Mouse (Mus musculus) hindbrain, embryonic 11.5 days (tissue): Measurements from ENCODE around the gene Trhr2. TPM values are rescaled to one million over a fixed set of nuclear protein-coding genes. Genes with fewer than 3 reads are reported as not detected.

Experiments
- ATAC-seq: fragments of 200-750 bp; cut with Nextera tagmentation; 2 replicates; pipeline ENCODE4 v1.8.0; 2017; ENCODE audit warnings: mild to moderate bottlenecking, moderate TSS enrichment, moderate library complexity; ENCODE audit not compliant: low FRiP score
- DNase-seq: peaks from one replicate; pipeline ENCODE4 v3.0.0-alpha.2; 2015; ENCODE audit warnings: low spot score
- H3K27ac ChIP-seq: fragments of 300-500 bp; sonication (generic); 2 replicates; pipeline ENCODE4 v1.5.1; 2014; ENCODE audit warnings: mild to moderate bottlenecking, low read depth, low read length
- H3K27me3 ChIP-seq: fragments of 300-500 bp; sonication (generic); 2 replicates; pipeline ENCODE4 v1.6.1; 2014; ENCODE audit warnings: mild to moderate bottlenecking, low read length, moderate library complexity, mixed read lengths; ENCODE audit not compliant: control insufficient read depth, insufficient read depth
- H3K36me3 ChIP-seq: fragments of 300-500 bp; sonication (generic); 2 replicates; pipeline ENCODE4 v1.6.1; 2014; ENCODE audit warnings: mild to moderate bottlenecking, low read length, moderate library complexity, mixed read lengths; ENCODE audit not compliant: control insufficient read depth, insufficient read depth
- H3K4me1 ChIP-seq: fragments of 300-500 bp; sonication (generic); replicated peaks from 2 replicates; pipeline ENCODE4 v1.6.1; 2014; ENCODE audit warnings: low read length, mixed read lengths; ENCODE audit not compliant: control insufficient read depth, insufficient read depth
- H3K4me2 ChIP-seq: fragments of 300-500 bp; sonication (generic); replicated peaks from 2 replicates; pipeline ENCODE4 v1.6.1; 2014; ENCODE audit warnings: mild to moderate bottlenecking, low read depth, low read length
- H3K4me3 ChIP-seq: fragments of 300-500 bp; sonication (generic); 2 replicates; pipeline ENCODE4 v1.5.1; 2014; ENCODE audit warnings: low read depth, low read length
- H3K9ac ChIP-seq: fragments of 300-500 bp; sonication (generic); 2 replicates; pipeline ENCODE4 v1.6.1; 2014; ENCODE audit warnings: low read depth, low read length
- H3K9me3 ChIP-seq: fragments of 300-500 bp; sonication (generic); 2 replicates; pipeline ENCODE4 v1.6.1; 2016; ENCODE audit warnings: low read length; ENCODE audit not compliant: control insufficient read depth
- WGBS: fragments of 180-500 bp; shearing (Covaris S2); extraction: QIAGEN DNeasy Blood & Tissue Kit; methylation state at CpG from one replicate; pipeline ENCODE4 v1.1.7; 2014; 5-methylcytosine and 5-hydroxymethylcytosine counted together
- polyA plus RNA-seq: library from polyadenylated mRNA; unstranded; fragments of >200 nt; fragmentation: Nextera tagmentation; extraction: Ambion mirVana; gene quantifications from 2 replicates; pipeline ENCODE4 v1.2.1, GENCODE M21; 2014

Gene Trhr2
- polyA plus RNA-seq, 1 experiment from 2014 or later, result 0.25 TPM

GRCm38 (mm10) chr8:122312553-122312952 lies 48.0 kb downstream of the Trhr2 start:
- H3K9me3 ChIP-seq, result no peaks in the 10 kb centered on the region
- no peak overlapping the region for H3K9ac ChIP-seq
- DNase-seq, result no peak
- H3K27ac ChIP-seq, result no peak overlapping the region
- no peaks in the 10 kb centered on the region for H3K27me3 ChIP-seq
- H3K36me3 ChIP-seq, result no peaks in the 10 kb centered on the region
- 70% methylated on average over 2 of the region's 2 CpGs for WGBS
- H3K4me1 ChIP-seq, result no peaks in the 10 kb centered on the region
- ATAC-seq, result no peak
- H3K4me2 ChIP-seq, result no peak overlapping the region
- H3K4me3 ChIP-seq, result no peak overlapping the region

GRCm38 (mm10) chr8:122311115-122311514 lies 49.4 kb downstream of the Trhr2 start:
- ATAC-seq, result no peak
- no peak overlapping the region for H3K27ac ChIP-seq
- H3K36me3 ChIP-seq, result no peaks in the 10 kb centered on the region
- H3K9me3 ChIP-seq, result no peaks in the 10 kb centered on the region
- no peak for DNase-seq
- H3K4me1 ChIP-seq, result no peaks in the 10 kb centered on the region; the same call in 1 of the 2 replicates
- no peaks in the 10 kb centered on the region for H3K27me3 ChIP-seq
- no peak overlapping the region for H3K9ac ChIP-seq
- H3K4me3 ChIP-seq, result no peak overlapping the region
- H3K4me2 ChIP-seq, result no peak overlapping the region
- WGBS, result 90% methylated on average over 2 of the region's 2 CpGs

GRCm38 (mm10) chr8:122309272-122309671 lies 51.3 kb downstream of the Trhr2 start:
- no peak for DNase-seq
- no peak overlapping the region for H3K4me3 ChIP-seq
- ATAC-seq, result no peak
- no peaks in the 10 kb centered on the region for H3K36me3 ChIP-seq
- no peak overlapping the region for H3K4me2 ChIP-seq
- H3K27ac ChIP-seq, result no peak overlapping the region
- no peaks in the 10 kb centered on the region for H3K9me3 ChIP-seq
- 88% methylated on average over 12 of the region's 12 CpGs for WGBS
- H3K4me1 ChIP-seq, result no peaks in the 10 kb centered on the region; the same call in 1 of the 2 replicates
- H3K9ac ChIP-seq, result no peak overlapping the region
- H3K27me3 ChIP-seq, result no peaks in the 10 kb centered on the region

- no peaks in the 10 kb centered on the region for H3K27me3 ChIP-seq
- no peak overlapping the region for H3K27ac ChIP-seq
- 80% methylated on average over 8 of the region's 8 CpGs for WGBS
- H3K9me3 ChIP-seq, result no peaks in the 10 kb centered on the region
- no peak overlapping the region for H3K9ac ChIP-seq
- H3K36me3 ChIP-seq, result no peaks in the 10 kb centered on the region
- H3K4me2 ChIP-seq, result no peak overlapping the region
- H3K4me3 ChIP-seq, result no peak overlapping the region
- ATAC-seq (no peak), DNase-seq (no peak)
- no peaks in the 10 kb centered on the region; the same call in 1 of the 2 replicates for H3K4me1 ChIP-seq
These were observed 52.7 kb downstream of the Trhr2 start for GRCm38 (mm10) chr8:122307836-122308235.

Other genes starting within 250 kb of the Trhr2 start
- gene Zfpm1, start 78.6 kb downstream of the Trhr2 start, polyA plus RNA-seq, result 1.6 and 1.9 TPM in 2 replicates
- 38.4 and 38.6 TPM in 2 replicates for gene Zc3h18, start 15.9 kb upstream of the Trhr2 start, polyA plus RNA-seq
- not detected in 2 replicates for gene Il17c, start 61.3 kb upstream of the Trhr2 start, polyA plus RNA-seq
- 52.7 and 53.4 TPM in 2 replicates for gene Cyba, start 72.2 kb upstream of the Trhr2 start, polyA plus RNA-seq
- 46.3 and 49.2 TPM in 2 replicates for gene Mvd, start 82.7 kb upstream of the Trhr2 start, polyA plus RNA-seq
- not detected in 2 replicates for gene Snai3, start 100.0 kb upstream of the Trhr2 start, polyA plus RNA-seq
- 24.2 and 27.6 TPM in 2 replicates for gene Rnf166, start 115.3 kb upstream of the Trhr2 start, polyA plus RNA-seq
- 65.6 and 67.5 TPM in 2 replicates for gene Ctu2, start 115.4 kb upstream of the Trhr2 start, polyA plus RNA-seq
- 5.2 and 5.3 TPM in 2 replicates for gene Piezo1, start 190.6 kb upstream of the Trhr2 start, polyA plus RNA-seq
- gene Cdt1, start 207.3 kb upstream of the Trhr2 start, polyA plus RNA-seq, result 19.8 and 21.3 TPM in 2 replicates
- 194 and 206 TPM in 2 replicates for gene Aprt, start 216.2 kb upstream of the Trhr2 start, polyA plus RNA-seq